Mouse (Mus musculus) limb, embryonic 15.5 days (tissue): ENCODE data around the gene G530012D18Rik. TPM values are rescaled to one million over a fixed set of nuclear protein-coding genes. Genes with fewer than 3 reads are reported as not detected.
"Not testable (repeated sequence)": the region's sequence is repeated elsewhere in the genome, so short reads cannot be mapped to it uniquely, and the experiment has no call there.

Experiments
- ATAC-seq: fragments of 200-750 bp; cut with Nextera tagmentation; 2 replicates; pipeline ENCODE4 v1.8.0; 2017; ENCODE audit warnings: low read depth, moderate TSS enrichment; ENCODE audit not compliant: insufficient number of reproducible peaks, low FRiP score, low TSS enrichment
- H3K27ac ChIP-seq: fragments of 300-500 bp; sonication (generic); 2 replicates; pipeline ENCODE4 v1.5.1; 2015; ENCODE audit warnings: moderate library complexity, mild to moderate bottlenecking, inconsistent platforms
- H3K27me3 ChIP-seq: fragments of 300-500 bp; sonication (generic); 2 replicates; pipeline ENCODE4 v1.6.1; 2015; ENCODE audit warnings: inconsistent platforms
- H3K36me3 ChIP-seq: fragments of 300-500 bp; sonication (generic); 2 replicates; pipeline ENCODE4 v1.6.1; 2015; ENCODE audit warnings: inconsistent platforms
- H3K4me1 ChIP-seq: fragments of 300-500 bp; sonication (generic); 2 replicates; pipeline ENCODE4 v1.6.1; 2015; ENCODE audit warnings: inconsistent platforms
- H3K4me2 ChIP-seq: fragments of 300-500 bp; sonication (generic); 2 replicates; pipeline ENCODE4 v1.6.1; 2015; ENCODE audit warnings: mild to moderate bottlenecking, inconsistent platforms
- H3K4me3 ChIP-seq: fragments of 300-500 bp; sonication (generic); 2 replicates; pipeline ENCODE4 v1.5.1; 2015; ENCODE audit warnings: mild to moderate bottlenecking, inconsistent platforms
- H3K9ac ChIP-seq: fragments of 300-500 bp; sonication (generic); 2 replicates; pipeline ENCODE4 v1.6.1; 2015; ENCODE audit warnings: inconsistent platforms
- H3K9me3 ChIP-seq: fragments of 300-500 bp; sonication (generic); 2 replicates; pipeline ENCODE4 v1.6.1; 2016; ENCODE audit warnings: inconsistent platforms
- WGBS: fragments of 180-500 bp; shearing (Covaris S2); methylation state at CpG from one replicate; pipeline ENCODE4 v1.1.7; 2015; 5-methylcytosine and 5-hydroxymethylcytosine counted together
- polyA plus RNA-seq: library from polyadenylated mRNA; unstranded; fragments of >200 nt; fragmentation: Nextera tagmentation; extraction: Ambion mirVana; gene quantifications from 2 replicates; pipeline ENCODE4 v1.2.1, GENCODE M21; 2015

G530012D18Rik gene
- polyA plus RNA-seq, 1 experiment from 2014 or later = not detected

GRCm38 (mm10) chr1:85588697-85589096 lies 13.2 kb downstream of the G530012D18Rik start:
- H3K36me3 ChIP-seq, H3K27me3 ChIP-seq, H3K4me3 ChIP-seq, H3K9ac ChIP-seq, H3K4me1 ChIP-seq, H3K9me3 ChIP-seq, ATAC-seq, H3K27ac ChIP-seq, H3K4me2 ChIP-seq: not testable (repeated sequence)
- 76% methylated on average over 1 of the region's 2 CpGs for WGBS

- H3K36me3 ChIP-seq, H3K4me3 ChIP-seq, ATAC-seq, H3K27ac ChIP-seq, H3K4me1 ChIP-seq, H3K27me3 ChIP-seq, H3K9ac ChIP-seq, H3K4me2 ChIP-seq, H3K9me3 ChIP-seq: not testable (repeated sequence)
- WGBS = 78% methylated on average over 8 of the region's 8 CpGs
Measured at GRCm38 (mm10) chr1:85592526-85592925, 17.1 kb downstream of the G530012D18Rik start.

GRCm38 (mm10) chr1:85598271-85599012 lies 23.0 kb downstream of the G530012D18Rik start, which contains the start of gene Sp110:
Gene Sp110, minus strand, starts transcription at chr1:85598817.
- not testable (repeated sequence) for H3K4me1 ChIP-seq, H3K9me3 ChIP-seq, H3K4me3 ChIP-seq, H3K9ac ChIP-seq, H3K27ac ChIP-seq, ATAC-seq, H3K36me3 ChIP-seq, H3K27me3 ChIP-seq, H3K4me2 ChIP-seq
- 71% methylated on average over 17 of the region's 17 CpGs for WGBS

GRCm38 (mm10) chr1:85600078-85600477 lies 24.6 kb downstream of the G530012D18Rik start, which contains the start of gene Sp140:
Gene Sp140, plus strand, starts transcription at chr1:85600378.
- ATAC-seq, H3K9ac ChIP-seq, H3K27ac ChIP-seq, H3K9me3 ChIP-seq, H3K27me3 ChIP-seq, H3K36me3 ChIP-seq, H3K4me1 ChIP-seq, H3K4me3 ChIP-seq, H3K4me2 ChIP-seq: not testable (repeated sequence)
- WGBS = 20% methylated on average over 1 of the region's 5 CpGs

- H3K4me3 ChIP-seq, H3K27me3 ChIP-seq, H3K36me3 ChIP-seq, ATAC-seq, H3K4me1 ChIP-seq, H3K4me2 ChIP-seq, H3K9ac ChIP-seq, H3K9me3 ChIP-seq, H3K27ac ChIP-seq: not testable (repeated sequence)
- 57% methylated on average over 4 of the region's 4 CpGs for WGBS
Measured at GRCm38 (mm10) chr1:85600794-85601193, 25.3 kb downstream of the G530012D18Rik start.

- not testable (repeated sequence) for H3K27me3 ChIP-seq, H3K9ac ChIP-seq, ATAC-seq, H3K4me1 ChIP-seq, H3K36me3 ChIP-seq, H3K4me3 ChIP-seq, H3K27ac ChIP-seq, H3K4me2 ChIP-seq, H3K9me3 ChIP-seq
- WGBS = 83% methylated on average over 1 of the region's 1 CpGs
Measured at GRCm38 (mm10) chr1:85604341-85604740, 28.9 kb downstream of the G530012D18Rik start.

- not testable (repeated sequence) for H3K9ac ChIP-seq, H3K36me3 ChIP-seq, H3K4me3 ChIP-seq, H3K4me2 ChIP-seq, H3K27ac ChIP-seq, ATAC-seq, H3K27me3 ChIP-seq, H3K9me3 ChIP-seq, H3K4me1 ChIP-seq
- WGBS = 71% methylated on average over 4 of the region's 4 CpGs
Measured at GRCm38 (mm10) chr1:85608361-85608760, 32.9 kb downstream of the G530012D18Rik start.

GRCm38 (mm10) chr1:85610581-85610980 lies 35.1 kb downstream of the G530012D18Rik start:
- H3K36me3 ChIP-seq, ATAC-seq, H3K4me2 ChIP-seq, H3K27ac ChIP-seq, H3K27me3 ChIP-seq, H3K9me3 ChIP-seq, H3K4me3 ChIP-seq, H3K4me1 ChIP-seq, H3K9ac ChIP-seq: not testable (repeated sequence)
- WGBS = no CpG with 5 or more reads among the region's 4 CpGs

GRCm38 (mm10) chr1:85615096-85615495 lies 39.6 kb downstream of the G530012D18Rik start:
- H3K4me1 ChIP-seq, H3K27ac ChIP-seq, H3K9ac ChIP-seq, H3K36me3 ChIP-seq, H3K9me3 ChIP-seq, ATAC-seq, H3K27me3 ChIP-seq, H3K4me3 ChIP-seq, H3K4me2 ChIP-seq: not testable (repeated sequence)
- WGBS = 91% methylated on average over 3 of the region's 3 CpGs

GRCm38 (mm10) chr1:85615819-85616218 lies 40.3 kb downstream of the G530012D18Rik start:
- not testable (repeated sequence) for H3K27ac ChIP-seq, H3K9ac ChIP-seq, H3K9me3 ChIP-seq, ATAC-seq, H3K4me1 ChIP-seq, H3K36me3 ChIP-seq, H3K4me3 ChIP-seq, H3K4me2 ChIP-seq, H3K27me3 ChIP-seq
- WGBS = 55% methylated on average over 3 of the region's 3 CpGs

GRCm38 (mm10) chr1:85617161-85617560 lies 41.7 kb downstream of the G530012D18Rik start:
- not testable (repeated sequence) for H3K4me3 ChIP-seq, H3K9me3 ChIP-seq, H3K27me3 ChIP-seq, H3K4me1 ChIP-seq, H3K4me2 ChIP-seq, ATAC-seq, H3K27ac ChIP-seq, H3K9ac ChIP-seq, H3K36me3 ChIP-seq
- 64% methylated on average over 4 of the region's 5 CpGs for WGBS

GRCm38 (mm10) chr1:85618689-85619088 lies 43.2 kb downstream of the G530012D18Rik start:
- 64% methylated on average over 1 of the region's 1 CpGs for WGBS
- H3K4me3 ChIP-seq = not testable (repeated sequence)

More at GRCm38 (mm10) chr1:85618689-85619088, 43.2 kb downstream of the G530012D18Rik start:
- H3K4me1 ChIP-seq, H3K27me3 ChIP-seq, H3K27ac ChIP-seq, H3K4me2 ChIP-seq, H3K9me3 ChIP-seq, ATAC-seq, H3K9ac ChIP-seq, H3K36me3 ChIP-seq: not testable (repeated sequence)
